Mouse (Mus musculus) bone marrow, adult 2 months (tissue): ENCODE results near the gene Mms19. TPM values are rescaled to one million over a fixed set of nuclear protein-coding genes. Genes with fewer than 3 reads are reported as not detected.

Source experiments
- H3K27ac ChIP-seq: fragments of 200-500 bp; 2 replicates; pipeline ENCODE4 v1.5.1; 2012; ENCODE audit warnings: low read depth, mild to moderate bottlenecking, control low read depth, inconsistent platforms, low read length; ENCODE audit not compliant: control insufficient read depth, poor library complexity, insufficient read depth
- H3K4me1 ChIP-seq: fragments of 200-500 bp; 2 replicates; pipeline ENCODE4 v1.6.1; 2011; ENCODE audit warnings: low read length; ENCODE audit not compliant: control insufficient read depth, insufficient read depth
- H3K4me3 ChIP-seq: fragments of 200-500 bp; replicated peaks from 2 replicates; pipeline ENCODE3; 2011; ENCODE audit warnings: mild to moderate bottlenecking, low read depth, low read length, control low read depth; ENCODE audit not compliant: control insufficient read depth
- CTCF ChIP-seq: fragments of 200-500 bp; IDR thresholded peaks from 2 replicates; pipeline ENCODE4 v1.5.1; 2011; ENCODE audit warnings: low read length, control low read depth; ENCODE audit not compliant: control insufficient read depth, insufficient read depth
- POLR2A ChIP-seq: fragments of 200-500 bp; IDR thresholded peaks from 2 replicates; pipeline ENCODE4 v1.6.1; 2011; ENCODE audit warnings: low read depth, mild to moderate bottlenecking, control low read depth, low read length, borderline replicate concordance; ENCODE audit not compliant: control insufficient read depth
- WGBS: fragments of 180-500 bp; shearing (Covaris S2); methylation state at CpG from one replicate; pipeline ENCODE4 v1.1.7; 2018; 5-methylcytosine and 5-hydroxymethylcytosine counted together
- polyA plus RNA-seq: library from polyadenylated mRNA; stranded (reverse); fragments of >200 nt; gene quantifications from 2 replicates; pipeline ENCODE4 v1.2.4, GENCODE M21; 2011; ENCODE audit warnings: low replicate concordance; ENCODE audit not compliant: missing spikeins, insufficient read depth, insufficient read length

Gene Mms19
- polyA plus RNA-seq, result 28.0 and 45.8 TPM in 2 replicates

DNA sequence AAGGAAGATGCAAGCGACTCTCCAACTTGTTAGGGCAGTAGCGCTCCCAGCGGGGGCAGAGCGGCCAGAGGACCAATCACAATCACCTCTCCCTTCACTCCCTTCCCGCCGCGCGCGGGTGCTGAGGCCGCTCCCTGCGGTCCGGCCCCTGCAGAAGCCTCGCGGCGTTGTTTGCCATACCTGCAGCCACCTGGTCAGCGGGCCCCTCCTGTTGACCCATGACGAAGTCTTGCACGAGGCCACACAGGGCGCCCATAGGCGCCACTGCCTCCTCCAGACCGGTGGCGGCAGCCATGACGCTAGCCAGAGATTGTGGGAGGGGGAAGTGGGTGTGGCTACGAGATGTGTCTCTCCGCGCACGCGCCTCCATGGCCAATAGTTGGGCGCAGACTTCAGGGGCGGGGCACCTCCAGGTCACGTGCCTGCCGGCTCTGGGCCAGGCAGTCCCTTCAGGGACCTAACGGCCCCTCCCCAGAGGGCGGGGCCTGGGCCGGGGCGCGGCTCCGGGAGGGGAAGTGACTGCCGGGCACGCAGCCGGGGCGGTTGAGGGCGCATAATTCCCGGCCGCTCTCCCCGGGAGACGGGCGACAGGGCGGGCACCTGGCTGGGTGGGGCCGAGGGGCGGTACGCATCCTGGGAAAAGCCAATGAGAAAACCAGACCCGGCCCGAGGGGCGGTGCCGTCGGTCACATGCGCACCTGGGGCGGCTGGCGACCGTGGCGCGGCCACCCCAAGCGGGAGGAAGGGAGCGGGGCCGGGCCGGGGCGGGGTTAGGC, at the start of gene Mms19:
TSS of gene Mms19 (minus strand) at position 339 of the 776 bp plus-strand sequence.
- peaks cover 3% of the 10 kb centered on the region; the same call in 1 of the 2 replicates for H3K4me1 ChIP-seq
- under 1% methylated on average over 67 of the region's 68 CpGs for WGBS
- TF ChIP-seq CTCF, result peak; percentile 9; the same call in 1 of the 2 replicates
- TF ChIP-seq POLR2A, result peak; percentile 86; the same call in 1 of the 2 replicates
- peak within 1 kb of the TSS; percentile 96 for H3K27ac ChIP-seq
- H3K4me3 ChIP-seq, result peak within 1 kb of the TSS; percentile 85

DNA sequence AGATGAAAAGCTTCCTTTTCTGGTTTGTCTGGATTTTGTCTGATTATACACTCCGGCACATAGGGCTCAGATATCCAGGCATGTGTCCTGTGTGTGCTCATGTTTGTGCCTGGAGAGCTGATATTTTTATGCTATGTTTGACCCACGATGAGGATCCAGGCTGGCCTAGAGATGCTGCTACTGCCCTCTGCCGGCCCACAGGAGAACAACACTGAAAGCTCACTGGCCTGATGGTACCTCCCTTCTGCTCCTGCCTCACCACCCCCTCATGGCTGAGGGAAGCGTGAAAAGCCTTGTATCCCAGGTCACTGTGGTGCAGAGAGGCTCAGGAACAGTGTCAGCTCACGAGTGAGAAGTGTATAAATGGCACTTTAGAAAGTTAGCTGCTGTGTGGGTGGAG, 45.2 kb upstream of the Mms19 start:
- TF ChIP-seq POLR2A, result no peak
- TF ChIP-seq CTCF, result peak; percentile 99
- H3K4me3 ChIP-seq, result no peak overlapping the region
- WGBS, result 6% methylated on average over 5 of the region's 5 CpGs
- H3K27ac ChIP-seq, result no peak overlapping the region
- no peaks in the 10 kb centered on the region; the same call in 1 of the 2 replicates for H3K4me1 ChIP-seq

DNA sequence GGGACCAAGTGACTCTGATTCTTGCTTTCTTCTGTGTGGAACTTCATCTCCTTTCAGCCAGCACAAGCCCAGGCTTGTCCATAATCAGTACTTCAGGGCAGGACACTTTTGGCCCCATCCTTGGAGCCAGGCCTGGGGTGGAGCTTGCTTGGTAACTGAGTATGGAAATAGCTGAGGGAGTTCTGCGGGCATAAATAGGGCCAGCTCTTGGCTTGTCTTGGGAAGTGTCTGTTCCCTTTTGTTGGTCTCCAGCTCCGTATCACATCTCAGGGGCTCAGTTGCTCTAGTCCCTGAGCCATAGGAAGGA, 41.5 kb upstream of the Mms19 start:
- peaks cover 1% of the 10 kb centered on the region for H3K4me1 ChIP-seq
- 70% methylated on average over 2 of the region's 2 CpGs for WGBS
- H3K27ac ChIP-seq, result no peak overlapping the region
- TF ChIP-seq CTCF, result no peak
- no peak for TF ChIP-seq POLR2A
- H3K4me3 ChIP-seq, result no peak overlapping the region

DNA sequence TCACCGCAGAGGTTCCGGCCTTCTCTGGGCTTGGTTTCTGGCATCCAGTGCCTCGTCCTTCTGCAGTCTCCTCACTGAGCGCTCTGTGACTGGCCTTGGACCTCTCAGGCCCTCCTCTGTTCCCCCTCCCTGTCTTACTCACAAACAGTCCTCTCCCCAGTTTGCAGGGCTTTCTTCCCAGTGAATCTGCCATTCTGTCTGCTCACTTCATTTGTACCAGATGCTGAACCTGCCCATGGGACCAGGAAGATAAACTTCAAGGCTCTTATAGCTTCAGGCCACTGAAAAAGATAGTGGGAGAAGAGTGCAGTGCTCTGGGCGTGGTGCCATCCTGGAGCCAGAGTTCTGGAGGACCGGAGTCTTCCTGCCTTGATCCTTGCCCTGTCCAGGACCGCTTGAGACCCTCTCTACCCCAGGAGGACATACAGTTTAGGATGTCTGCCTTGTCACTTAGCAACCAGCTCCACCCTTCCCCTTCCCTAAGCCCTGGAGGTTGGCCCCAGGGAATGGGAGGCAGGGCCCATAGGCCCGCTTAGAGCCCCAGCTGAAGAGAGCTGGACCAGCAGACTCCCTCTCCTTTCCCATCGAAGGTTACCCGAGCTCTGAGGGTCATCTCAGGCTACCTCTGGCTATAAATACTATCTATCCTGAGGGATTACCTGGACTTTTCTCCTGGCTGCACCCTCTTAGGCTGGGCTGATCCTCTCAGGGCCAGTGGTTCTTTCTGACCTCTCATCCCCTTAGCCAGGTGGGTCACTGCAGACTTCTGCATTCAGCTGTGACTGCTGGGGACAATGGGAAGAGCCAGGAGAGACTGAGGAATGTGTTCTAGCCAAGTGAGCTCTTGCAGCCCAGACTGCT, 41.0 kb upstream of the Mms19 start:
- Histone ChIP-seq H3K27ac (no peak overlapping the region), H3K4me1 (peaks cover 1% of the 10 kb centered on the region), H3K4me3 (no peak overlapping the region)
- 82% methylated on average over 10 of the region's 10 CpGs for WGBS
- TF ChIP-seq CTCF (no peak), POLR2A (no peak)

DNA sequence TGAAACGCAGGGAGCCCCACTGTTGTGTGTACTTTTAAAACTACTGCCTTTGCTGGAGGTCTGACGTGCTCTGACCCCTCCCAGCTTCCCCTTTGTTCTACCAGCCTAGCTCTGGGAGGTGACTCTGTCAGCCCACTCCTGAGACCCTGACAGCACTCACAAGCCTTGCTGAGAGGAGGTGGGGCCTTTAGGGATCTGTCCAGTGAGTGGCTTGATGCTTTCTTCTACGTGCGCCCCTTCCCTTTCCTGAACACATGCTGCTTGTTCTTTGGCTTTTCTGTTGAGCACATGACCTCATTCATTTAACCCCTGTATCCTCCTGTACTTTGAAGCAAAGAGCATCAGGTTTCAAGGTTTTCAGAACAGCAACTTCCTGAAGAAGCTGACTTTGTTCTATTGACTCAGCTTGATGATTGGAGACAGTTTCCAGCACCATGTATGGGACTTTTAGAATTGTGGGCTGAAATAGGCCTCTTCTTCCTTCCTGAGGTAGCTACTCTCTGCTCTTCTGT, 38.1 kb upstream of the Mms19 start:
- no peak for TF ChIP-seq POLR2A
- TF ChIP-seq CTCF, result no peak
- 33% methylated on average over 4 of the region's 4 CpGs for WGBS
- H3K4me1 ChIP-seq, result peaks cover 1% of the 10 kb centered on the region
- H3K4me3 ChIP-seq, result no peak overlapping the region
- H3K27ac ChIP-seq, result no peak overlapping the region

DNA sequence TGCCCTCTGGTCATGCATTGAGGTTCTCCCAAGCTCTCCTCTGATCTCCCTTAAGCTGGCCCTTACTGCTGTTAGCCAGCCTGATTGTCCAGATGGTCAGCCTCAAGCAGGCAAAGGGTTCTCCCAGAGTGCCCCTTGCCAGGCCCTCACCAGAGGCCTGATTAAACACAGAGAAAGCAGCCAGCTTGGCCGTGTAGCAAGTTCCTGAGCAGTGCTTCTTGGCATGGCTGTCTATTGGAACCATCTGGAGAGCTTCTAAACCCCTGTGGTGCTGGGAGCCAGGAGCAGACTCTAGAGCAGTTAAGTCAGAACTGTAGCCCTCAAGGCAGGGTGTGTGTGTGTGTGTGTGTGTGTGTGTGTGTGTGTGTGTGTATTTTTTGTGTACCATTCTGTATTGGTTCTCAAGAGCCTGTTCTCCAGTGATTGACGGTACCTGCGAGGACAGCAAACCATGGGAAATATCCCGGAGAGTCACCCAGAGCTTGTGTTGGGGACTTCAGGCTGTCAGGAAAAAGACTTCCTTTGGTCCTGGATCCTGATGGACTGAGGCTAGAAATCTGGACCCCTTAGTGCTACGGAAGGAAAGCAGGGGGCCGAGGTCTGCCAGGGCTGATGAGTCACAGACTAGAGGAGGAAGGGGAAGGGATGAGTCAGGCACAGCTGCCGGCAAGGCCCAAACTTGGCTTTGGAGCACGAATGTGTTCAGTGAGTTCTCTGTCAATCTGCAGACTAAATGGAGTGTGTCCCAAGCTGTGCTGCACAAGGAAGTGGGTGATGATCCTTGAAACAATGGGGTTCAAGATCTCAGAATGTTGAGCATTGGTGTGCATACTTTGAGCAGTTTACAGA, 36.7 kb upstream of the Mms19 start:
- TF ChIP-seq CTCF, result no peak
- no peak for TF ChIP-seq POLR2A
- Histone ChIP-seq H3K27ac (no peak overlapping the region), H3K4me3 (no peak overlapping the region), H3K4me1 (peaks cover 1% of the 10 kb centered on the region)
- 42% methylated on average over 8 of the region's 8 CpGs for WGBS

DNA sequence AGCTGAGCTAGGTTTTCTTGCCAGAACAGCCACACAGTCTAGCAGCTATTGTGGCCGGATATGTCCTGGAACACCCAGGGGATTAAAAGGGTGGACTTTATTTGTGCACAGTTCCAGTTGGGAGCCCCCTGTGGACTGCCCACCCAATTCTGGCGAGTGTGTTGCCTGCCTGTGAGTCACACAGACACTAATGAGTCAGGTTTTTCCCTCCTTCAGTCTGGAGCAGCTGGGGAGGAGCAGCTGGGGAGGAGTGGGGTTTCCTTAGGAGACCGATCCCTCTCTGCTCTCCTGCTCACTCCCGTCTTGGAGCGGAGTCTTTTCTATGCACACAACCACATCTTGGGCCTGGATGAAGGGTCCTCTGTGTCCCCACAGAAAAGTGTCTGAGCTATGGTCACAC, 35.9 kb upstream of the Mms19 start:
- no peak for TF ChIP-seq CTCF
- TF ChIP-seq POLR2A, result no peak
- WGBS, result 81% methylated on average over 5 of the region's 5 CpGs
- Histone ChIP-seq H3K27ac (no peak overlapping the region), H3K4me1 (peaks cover 1% of the 10 kb centered on the region), H3K4me3 (no peak overlapping the region)

DNA sequence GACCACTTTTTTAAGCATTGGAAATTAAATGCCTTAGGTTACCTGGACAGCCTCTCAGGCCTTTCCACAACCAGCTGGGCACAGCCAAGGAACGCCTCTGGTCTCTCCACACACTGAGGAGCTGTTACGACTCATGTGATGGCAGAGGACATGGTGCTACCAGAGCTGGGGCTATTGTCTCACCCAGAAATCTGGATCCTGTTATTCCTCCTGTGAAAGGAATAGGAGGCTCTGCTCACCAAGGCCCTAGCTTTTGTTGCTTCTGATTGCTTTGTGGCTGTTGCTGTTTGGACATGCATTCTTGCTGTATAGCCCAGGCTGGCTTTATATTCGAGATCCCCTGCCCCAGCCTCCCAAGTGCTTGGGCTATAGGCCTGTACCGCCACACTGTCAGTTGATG, 35.3 kb upstream of the Mms19 start:
- Histone ChIP-seq H3K4me1 (peaks cover 1% of the 10 kb centered on the region), H3K4me3 (no peak overlapping the region), H3K27ac (no peak overlapping the region)
- TF ChIP-seq CTCF (no peak), POLR2A (no peak)
- WGBS, result 77% methylated on average over 4 of the region's 4 CpGs
